Mouse (Mus musculus): ENCODE measurements at regions not wholly inside any gene's neighbourhood (a gene's known extent, or its start where the extent isn't known, plus 50 kb on each side); places are given as distances from the start of the nearest gene placed in this dataset.
"Not testable (repeated sequence)": the region's sequence is repeated elsewhere in the genome, so short reads cannot be mapped to it uniquely, and the experiment has no call there.

- DNase-seq (ENCODE audit: low read depth) = no peak
These were observed 85.9 kb downstream of the Osr1 start for GRCm38 (mm10) chr12:9655794-9656193.

GRCm38 (mm10) chr12:9656324-9656723, 86.4 kb downstream of the Osr1 start:
- DNase-seq (ENCODE audit: low read depth) = no peak

- no peak for DNase-seq (ENCODE audit: low read depth)
These were observed 87.4 kb downstream of the Osr1 start for GRCm38 (mm10) chr12:9657199-9657766.

GRCm38 (mm10) chr12:9657793-9658192, 87.9 kb downstream of the Osr1 start:
- no peak for DNase-seq (ENCODE audit: low read depth)

- DNase-seq (ENCODE audit: low read depth) = no peak
These were observed 90.4 kb downstream of the Osr1 start for GRCm38 (mm10) chr12:9660299-9660698.

GRCm38 (mm10) chr12:9688776-9689175, 118.9 kb downstream of the Osr1 start:
- no peak for DNase-seq (ENCODE audit: low read depth)

- peak; percentile 52 for DNase-seq (ENCODE audit: low read depth)
These were observed 119.6 kb downstream of the Osr1 start for GRCm38 (mm10) chr12:9689541-9689940.

- no peak for DNase-seq (ENCODE audit: low read depth)
These were observed 163.0 kb downstream of the Osr1 start for GRCm38 (mm10) chr12:9732921-9733320.

GRCm38 (mm10) chr12:9744709-9745395, 174.9 kb downstream of the Osr1 start:
- no peak for DNase-seq (ENCODE audit: low read depth)

GRCm38 (mm10) chr12:9751261-9752078, 181.6 kb downstream of the Osr1 start:
- no peak for DNase-seq (ENCODE audit: low read depth)

- no peak for DNase-seq (ENCODE audit: low read depth)
These were observed 182.1 kb downstream of the Osr1 start for GRCm38 (mm10) chr12:9752079-9752450.

GRCm38 (mm10) chr12:9756411-9756810, 186.5 kb downstream of the Osr1 start:
- no peak for DNase-seq (ENCODE audit: low read depth)

GRCm38 (mm10) chr12:9760818-9761217, 190.9 kb downstream of the Osr1 start:
- peak; percentile 17 for DNase-seq (ENCODE audit: low read depth)

GRCm38 (mm10) chr12:9762291-9762811, 192.4 kb downstream of the Osr1 start:
- not testable (repeated sequence) for DNase-seq (ENCODE audit: low read depth)

GRCm38 (mm10) chr12:9762842-9763241, 192.9 kb downstream of the Osr1 start:
- no peak for DNase-seq (ENCODE audit: low read depth)

GRCm38 (mm10) chr12:9770908-9771307, 201.0 kb downstream of the Osr1 start:
- DNase-seq (ENCODE audit: low read depth) = no peak

GRCm38 (mm10) chr12:9772875-9773274, 203.0 kb downstream of the Osr1 start:
- no peak for DNase-seq (ENCODE audit: low read depth)

GRCm38 (mm10) chr12:9802284-9802683, 232.4 kb downstream of the Osr1 start:
- DNase-seq (ENCODE audit: low read depth) = no peak

- no peak for DNase-seq (ENCODE audit: low read depth)
These were observed 237.5 kb downstream of the Osr1 start for GRCm38 (mm10) chr12:9807406-9807805.

GRCm38 (mm10) chr12:9833273-9833672, 263.4 kb downstream of the Osr1 start:
- no peak for DNase-seq (ENCODE audit: low read depth)

- peak; percentile 58 for DNase-seq (ENCODE audit: low read depth)
These were observed 269.4 kb downstream of the Osr1 start for GRCm38 (mm10) chr12:9839198-9839845.

GRCm38 (mm10) chr12:9839949-9840348, 270.0 kb downstream of the Osr1 start:
- peak; percentile 48 for DNase-seq (ENCODE audit: low read depth)
